Mouse (Mus musculus) embryonic facial prominence, embryonic 14.5 days (tissue): Measurements from ENCODE around the gene Bach1. TPM values are rescaled to one million over a fixed set of nuclear protein-coding genes. Genes with fewer than 3 reads are reported as not detected.

Source experiments
- ATAC-seq: fragments of 200-750 bp; cut with Nextera tagmentation; 2 replicates; pipeline ENCODE4 v1.8.0; 2017; ENCODE audit warnings: low read depth, moderate number of reproducible peaks, moderate TSS enrichment
- DNase-seq: peaks from one replicate; pipeline ENCODE4 v3.0.0-alpha.2; 2015; ENCODE audit warnings: low spot score
- H3K27ac ChIP-seq: fragments of 300-500 bp; sonication (generic); replicated peaks from 2 replicates; pipeline ENCODE4 v1.5.1; 2014; ENCODE audit warnings: low read depth, mild to moderate bottlenecking, low read length, moderate library complexity
- H3K27me3 ChIP-seq: fragments of 300-500 bp; sonication (generic); replicated peaks from 2 replicates; pipeline ENCODE4 v1.6.1; 2014; ENCODE audit warnings: low read length; ENCODE audit not compliant: control insufficient read depth, insufficient read depth
- H3K36me3 ChIP-seq: fragments of 300-500 bp; sonication (generic); 2 replicates; pipeline ENCODE4 v1.6.1; 2014; ENCODE audit warnings: low read length, mixed read lengths; ENCODE audit not compliant: control insufficient read depth, insufficient read depth
- H3K4me1 ChIP-seq: fragments of 300-500 bp; sonication (generic); 2 replicates; pipeline ENCODE4 v1.6.1; 2014; ENCODE audit warnings: antibody characterized with exemption, low read length; ENCODE audit not compliant: control insufficient read depth, insufficient read depth
- H3K4me2 ChIP-seq: fragments of 300-500 bp; sonication (generic); 2 replicates; pipeline ENCODE4 v1.6.1; 2014; ENCODE audit warnings: low read depth, mild to moderate bottlenecking, low read length, moderate library complexity, mixed read lengths
- H3K4me3 ChIP-seq: fragments of 300-500 bp; sonication (generic); 2 replicates; pipeline ENCODE4 v1.5.1; 2014; ENCODE audit warnings: low read depth, mild to moderate bottlenecking, low read length
- H3K9ac ChIP-seq: fragments of 300-500 bp; sonication (generic); 2 replicates; pipeline ENCODE4 v1.6.1; 2014; ENCODE audit warnings: low read depth, mild to moderate bottlenecking, low read length, moderate library complexity, mixed read lengths
- H3K9me3 ChIP-seq: fragments of 300-500 bp; sonication (generic); 2 replicates; pipeline ENCODE4 v1.6.1; 2016; ENCODE audit warnings: low read length; ENCODE audit not compliant: control insufficient read depth
- WGBS: fragments of 180-500 bp; shearing (Covaris S2); extraction: QIAGEN DNeasy Blood & Tissue Kit; methylation state at CpG from one replicate; pipeline ENCODE4 v1.1.7; 2014; 5-methylcytosine and 5-hydroxymethylcytosine counted together
- polyA plus RNA-seq: library from polyadenylated mRNA; unstranded; fragments of >200 nt; fragmentation: Nextera tagmentation; extraction: Ambion mirVana; gene quantifications from 2 replicates; pipeline ENCODE4 v1.2.1, GENCODE M21; 2014

Gene Bach1
- polyA plus RNA-seq, 1 experiment from 2014 or later, result 11.9 TPM

DNA sequence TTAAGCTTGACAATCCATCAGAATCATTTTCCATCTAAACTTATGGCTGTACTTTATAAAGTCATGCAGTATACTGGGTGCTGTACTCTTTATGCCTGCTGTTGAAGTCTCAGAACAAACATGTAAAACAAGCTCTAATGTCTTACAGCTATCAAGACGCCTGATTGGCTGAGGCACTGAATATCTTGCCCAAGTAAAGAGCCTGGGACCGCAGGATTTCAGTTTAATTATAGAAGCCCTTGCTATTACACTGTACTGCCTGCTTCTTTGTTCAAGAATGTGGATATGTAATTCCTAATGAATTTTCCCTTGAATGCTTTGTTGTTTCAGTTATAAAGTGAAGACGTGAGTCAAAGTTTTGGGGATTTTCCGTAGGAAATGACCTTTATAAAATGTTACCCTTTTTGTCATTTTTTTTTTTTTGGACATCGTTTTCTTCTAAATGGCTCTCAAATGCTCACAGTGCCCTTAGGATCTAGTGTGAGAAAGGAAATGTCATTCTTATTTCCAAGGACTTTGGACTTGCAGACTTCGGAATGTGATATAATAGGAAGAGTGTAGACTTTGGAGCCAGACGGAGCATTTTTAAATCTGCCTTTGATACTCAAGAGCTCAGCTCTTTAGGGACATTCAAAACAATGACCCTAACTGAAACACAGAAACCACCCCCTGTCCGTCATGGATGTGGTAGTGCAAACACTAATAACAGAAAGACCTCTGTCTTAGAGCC is 28.5 kb upstream of the Bach1 start:
- Histone ChIP-seq H3K4me1 (0 out of 2 replicates have a peak, but pooled peaks cover 4% of the 10 kb centered on the region), H3K9me3 (no peaks in the 10 kb centered on the region), H3K27ac (no peak overlapping the region), H3K36me3 (no peaks in the 10 kb centered on the region), H3K9ac (no peak overlapping the region), H3K27me3 (no peaks in the 10 kb centered on the region), H3K4me3 (no peak overlapping the region), H3K4me2 (no peak overlapping the region)
- 70% methylated on average over 8 of the region's 8 CpGs for WGBS
- DNase-seq (no peak), ATAC-seq (no peak)

DNA sequence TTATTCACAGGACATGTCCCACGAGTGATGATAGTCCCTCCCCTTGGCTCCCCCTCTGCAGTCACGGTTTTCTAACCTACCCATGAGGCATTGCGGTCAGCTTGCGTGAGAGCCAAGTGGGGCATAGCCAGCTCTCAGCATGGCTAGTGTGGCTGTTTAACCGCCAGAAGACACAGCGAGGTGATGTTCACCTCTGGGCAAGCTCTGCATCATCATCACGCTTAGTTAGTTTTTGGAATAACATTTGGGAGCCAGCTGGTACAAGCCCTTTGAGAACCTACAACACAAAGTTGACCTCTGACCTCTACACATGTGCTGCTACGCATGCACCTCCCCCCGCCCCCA is 28.0 kb upstream of the Bach1 start:
- Histone ChIP-seq H3K27me3 (no peaks in the 10 kb centered on the region), H3K27ac (no peak overlapping the region), H3K4me3 (no peak overlapping the region), H3K9ac (no peak overlapping the region), H3K4me1 (0 out of 2 replicates have a peak, but pooled peaks cover 4% of the 10 kb centered on the region), H3K36me3 (no peaks in the 10 kb centered on the region), H3K9me3 (no peaks in the 10 kb centered on the region), H3K4me2 (no peak overlapping the region)
- whole genome bisulfite sequencing, result 79% methylated on average over 9 of the region's 9 CpGs
- ATAC-seq (no peak), DNase-seq (no peak)

DNA sequence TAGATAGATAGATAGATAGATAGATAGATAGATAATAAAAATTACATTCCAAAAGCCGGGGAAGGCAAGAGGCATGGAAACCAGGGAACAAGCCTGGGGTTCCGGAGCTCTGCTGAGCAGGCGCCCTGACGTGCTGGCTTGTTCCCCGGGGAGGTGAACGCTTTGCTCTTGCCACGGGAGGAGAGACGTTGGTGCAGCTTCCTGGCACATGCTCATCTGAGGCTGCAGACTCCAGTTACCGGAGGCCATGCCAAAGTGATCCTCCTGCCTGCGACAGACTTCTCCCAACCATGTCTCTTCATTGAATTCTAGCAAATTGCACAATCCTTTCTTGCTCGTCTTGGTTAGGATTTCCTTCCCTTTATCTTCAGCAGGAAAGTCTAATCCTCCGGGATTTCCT is 27.4 kb upstream of the Bach1 start:
- H3K27me3 ChIP-seq, result no peaks in the 10 kb centered on the region
- WGBS, result 74% methylated on average over 8 of the region's 12 CpGs
- no peak overlapping the region for H3K4me3 ChIP-seq
- H3K9me3 ChIP-seq, result no peaks in the 10 kb centered on the region
- ATAC-seq (no peak), DNase-seq (no peak)
- no peak overlapping the region for H3K9ac ChIP-seq
- no peak overlapping the region for H3K4me2 ChIP-seq
- H3K36me3 ChIP-seq, result no peaks in the 10 kb centered on the region
- no peak overlapping the region for H3K27ac ChIP-seq
- 0 out of 2 replicates have a peak, but pooled peaks cover 4% of the 10 kb centered on the region for H3K4me1 ChIP-seq

DNA sequence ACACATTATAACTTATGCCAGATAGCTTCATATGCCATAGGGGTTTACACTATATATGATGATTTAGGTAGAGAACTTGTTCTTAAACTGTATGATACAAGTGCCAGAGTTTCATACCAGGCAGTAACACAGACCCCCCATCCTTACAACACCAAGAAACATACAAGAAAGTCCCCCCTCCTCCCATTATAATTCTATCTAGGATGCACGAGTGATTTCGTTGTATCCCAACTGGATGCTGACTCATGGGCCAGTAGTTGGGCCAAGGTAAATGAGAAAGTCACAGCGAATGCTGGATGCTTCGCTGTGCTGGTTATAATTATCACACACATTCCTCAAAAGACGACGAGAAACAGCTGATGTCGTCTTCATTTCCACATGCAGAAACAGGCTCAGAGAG is 25.6 kb upstream of the Bach1 start:
- Histone ChIP-seq H3K27me3 (no peaks in the 10 kb centered on the region), H3K4me1 (0 out of 2 replicates have a peak, but pooled peaks cover 4% of the 10 kb centered on the region), H3K36me3 (no peaks in the 10 kb centered on the region), H3K9ac (no peak overlapping the region), H3K4me3 (no peak overlapping the region), H3K9me3 (no peaks in the 10 kb centered on the region), H3K27ac (no peak overlapping the region), H3K4me2 (no peak overlapping the region)
- 51% methylated on average over 7 of the region's 7 CpGs for WGBS
- DNase-seq, result no peak
- ATAC-seq, result no peak

DNA sequence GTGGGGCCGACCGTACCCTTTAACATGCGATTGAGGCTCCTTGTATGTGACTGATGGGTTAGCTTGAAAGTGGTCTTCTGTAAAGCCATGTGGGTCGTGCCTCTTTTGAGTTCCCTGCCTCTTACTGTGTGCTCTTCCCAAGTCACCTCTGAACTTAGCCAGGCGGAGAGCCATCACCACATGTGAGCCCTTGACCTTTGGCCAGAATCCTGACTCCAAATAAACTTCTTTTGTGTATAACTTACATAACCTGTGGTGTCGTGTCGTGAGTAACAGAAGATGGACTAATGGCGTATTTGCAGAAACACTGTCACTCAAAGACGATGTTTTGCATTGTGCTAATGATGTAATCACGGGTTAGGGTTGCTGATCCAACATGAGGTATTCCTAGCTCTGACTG is 22.6 kb upstream of the Bach1 start:
- H3K27ac ChIP-seq, result no peak overlapping the region
- no peaks in the 10 kb centered on the region for H3K27me3 ChIP-seq
- no peak overlapping the region for H3K4me2 ChIP-seq
- H3K4me1 ChIP-seq, result no peaks in the 10 kb centered on the region
- no peak overlapping the region for H3K4me3 ChIP-seq
- no peak for DNase-seq
- no peak for ATAC-seq
- no peaks in the 10 kb centered on the region for H3K36me3 ChIP-seq
- WGBS, result 57% methylated on average over 10 of the region's 10 CpGs
- no peaks in the 10 kb centered on the region for H3K9me3 ChIP-seq
- no peak overlapping the region for H3K9ac ChIP-seq

DNA sequence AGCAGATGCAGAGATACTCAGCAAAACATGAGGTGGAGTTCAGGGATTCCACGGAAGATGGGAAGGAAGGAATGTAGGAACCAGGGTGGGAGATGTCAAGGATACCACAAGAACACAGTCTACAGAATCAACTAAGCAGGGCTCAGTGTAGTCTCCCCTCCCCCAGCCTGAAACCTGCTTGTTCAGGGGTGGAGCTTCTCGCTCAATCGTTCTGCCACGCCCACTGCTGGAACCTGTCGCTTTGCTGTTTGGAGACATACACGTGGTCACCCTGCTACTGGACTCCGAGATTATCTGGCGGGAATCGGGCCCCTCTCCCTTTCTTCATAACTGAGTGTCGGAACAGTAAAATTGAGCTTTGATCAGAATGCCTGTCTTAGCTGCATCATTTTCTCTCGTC is 20.1 kb upstream of the Bach1 start:
- 64% methylated on average over 11 of the region's 11 CpGs for WGBS
- no peaks in the 10 kb centered on the region for H3K4me1 ChIP-seq
- no peak for DNase-seq
- H3K27me3 ChIP-seq, result no peaks in the 10 kb centered on the region
- no peak overlapping the region for H3K27ac ChIP-seq
- no peak for ATAC-seq
- no peak overlapping the region for H3K4me2 ChIP-seq
- no peaks in the 10 kb centered on the region for H3K9me3 ChIP-seq
- H3K9ac ChIP-seq, result no peak overlapping the region
- H3K36me3 ChIP-seq, result no peaks in the 10 kb centered on the region
- H3K4me3 ChIP-seq, result no peak overlapping the region

DNA sequence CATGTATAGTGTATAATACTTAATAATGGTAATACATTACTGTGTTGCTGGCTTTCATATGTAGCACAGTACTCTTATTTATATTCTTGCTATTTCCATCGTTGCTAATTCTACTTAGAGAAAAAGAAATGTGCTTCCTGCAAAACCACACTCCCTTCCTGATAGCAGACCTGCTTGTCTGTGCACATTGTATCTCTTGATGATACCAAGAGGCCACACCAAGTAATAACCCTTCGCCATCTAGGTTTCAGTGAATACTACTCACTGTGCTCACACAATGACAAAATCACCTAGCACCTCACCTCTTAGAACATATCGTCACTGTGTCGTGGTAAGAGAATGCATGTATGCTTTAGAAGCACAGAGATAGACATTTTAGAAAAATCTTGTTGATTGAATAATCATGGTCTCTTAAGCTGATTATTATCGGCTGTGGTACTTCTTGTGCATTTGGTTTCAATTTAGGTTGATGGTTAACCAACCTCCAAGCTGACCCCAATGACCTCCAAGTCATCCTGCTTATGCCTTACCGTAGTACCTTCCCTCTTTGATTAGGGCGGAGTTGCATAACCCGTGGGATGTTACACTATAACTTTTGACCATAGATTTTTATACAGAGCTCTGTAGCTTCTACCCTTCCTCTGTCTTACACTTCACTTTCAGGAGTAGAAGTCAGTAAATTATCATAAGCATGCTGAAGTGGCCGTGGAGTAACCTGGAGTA is 17.7 kb upstream of the Bach1 start:
- H3K9me3 ChIP-seq, result no peaks in the 10 kb centered on the region
- no peaks in the 10 kb centered on the region for H3K36me3 ChIP-seq
- no peak overlapping the region for H3K27ac ChIP-seq
- no peak overlapping the region for H3K4me2 ChIP-seq
- no peak for DNase-seq
- H3K4me1 ChIP-seq, result no peaks in the 10 kb centered on the region
- WGBS, result 58% methylated on average over 9 of the region's 9 CpGs
- ATAC-seq, result no peak
- H3K27me3 ChIP-seq, result no peaks in the 10 kb centered on the region
- no peak overlapping the region for H3K9ac ChIP-seq
- H3K4me3 ChIP-seq, result no peak overlapping the region

DNA sequence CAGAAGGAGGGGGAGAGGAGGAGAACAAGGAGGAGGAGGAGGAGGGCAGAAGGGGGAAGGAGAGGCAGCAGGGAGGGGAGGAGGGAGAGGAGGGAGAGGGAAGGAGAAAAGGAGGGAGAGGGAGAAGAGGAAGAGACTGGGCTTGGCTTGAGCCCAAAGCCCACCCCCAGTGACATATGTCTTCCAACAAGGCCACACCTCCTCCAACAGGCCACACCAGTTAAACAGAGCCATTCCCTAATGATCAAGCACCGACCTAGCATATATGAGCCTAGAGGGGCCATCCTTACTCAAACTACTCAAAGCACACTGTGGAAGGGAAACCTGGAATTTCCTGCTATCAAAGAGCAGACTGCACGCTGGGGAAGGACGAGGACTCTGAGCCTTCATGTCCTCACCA is 16.9 kb upstream of the Bach1 start:
- ATAC-seq, result no peak
- 30% methylated on average over 3 of the region's 3 CpGs for WGBS

DNA sequence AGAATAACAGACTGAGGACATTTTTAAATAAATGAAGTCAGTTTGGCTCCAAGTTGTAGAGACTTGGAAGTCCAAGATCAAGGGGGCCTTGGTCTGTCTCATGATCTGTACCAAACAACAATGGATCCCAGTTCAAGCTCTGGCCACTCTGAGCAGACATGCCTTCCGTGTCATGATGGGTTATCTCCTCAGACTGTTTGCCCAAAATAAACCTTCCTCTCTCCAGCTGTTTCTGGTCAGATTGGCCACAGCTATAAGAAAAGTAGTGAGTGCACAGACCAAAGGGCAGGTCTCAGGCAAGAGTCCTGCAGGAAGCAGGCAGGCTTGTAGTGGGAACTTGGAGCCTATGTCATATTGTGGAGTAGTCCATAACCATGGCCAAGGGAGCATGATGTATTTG is 12.3 kb upstream of the Bach1 start:
- no peaks in the 10 kb centered on the region for H3K9me3 ChIP-seq
- no peak for DNase-seq
- H3K4me3 ChIP-seq, result no peak overlapping the region
- no peaks in the 10 kb centered on the region for H3K36me3 ChIP-seq
- WGBS, result 81% methylated on average over 1 of the region's 1 CpGs
- ATAC-seq, result no peak
- H3K4me2 ChIP-seq, result no peak overlapping the region
- H3K4me1 ChIP-seq, result no peaks in the 10 kb centered on the region
- H3K9ac ChIP-seq, result no peak overlapping the region
- no peak overlapping the region for H3K27ac ChIP-seq
- no peaks in the 10 kb centered on the region for H3K27me3 ChIP-seq

More for the DNA sequence above, 16.9 kb upstream of the Bach1 start:
- no peak overlapping the region for H3K27ac ChIP-seq
- H3K4me2 ChIP-seq, result no peak overlapping the region
- no peaks in the 10 kb centered on the region for H3K27me3 ChIP-seq
- no peaks in the 10 kb centered on the region for H3K36me3 ChIP-seq
- H3K9ac ChIP-seq, result no peak overlapping the region
- H3K9me3 ChIP-seq, result no peaks in the 10 kb centered on the region
- no peaks in the 10 kb centered on the region for H3K4me1 ChIP-seq
- no peak for DNase-seq
- H3K4me3 ChIP-seq, result no peak overlapping the region
